Mouse (Mus musculus) testis, adult 2 months (tissue): ENCODE measurements around the gene Tomt. TPM values are rescaled to one million over a fixed set of nuclear protein-coding genes. Genes with fewer than 3 reads are reported as not detected.
A peak's percentile ranks its signal among the peaks of the same experiment; 100 is the strongest.

Experiments
- H3K27ac ChIP-seq: fragments of 200-500 bp; 2 replicates; pipeline ENCODE4 v1.5.1; 2012; ENCODE audit warnings: low read depth, low read length; ENCODE audit not compliant: control insufficient read depth, insufficient read depth
- H3K27me3 ChIP-seq: fragments of 200-500 bp; 2 replicates; pipeline ENCODE4 v1.6.1; 2012; ENCODE audit warnings: mild to moderate bottlenecking, low read length, moderate library complexity; ENCODE audit not compliant: control insufficient read depth, insufficient read depth
- H3K36me3 ChIP-seq: fragments of 200-500 bp; 2 replicates; pipeline ENCODE4 v1.6.1; 2012; ENCODE audit warnings: mild to moderate bottlenecking, low read length; ENCODE audit not compliant: control insufficient read depth, insufficient read depth
- H3K4me1 ChIP-seq: fragments of 200-500 bp; 2 replicates; pipeline ENCODE4 v1.6.1; 2012; ENCODE audit warnings: low read length; ENCODE audit not compliant: control insufficient read depth, insufficient read depth
- H3K4me3 ChIP-seq: fragments of 200-500 bp; 2 replicates; pipeline ENCODE4 v1.5.1; 2012; ENCODE audit warnings: low read depth, mild to moderate bottlenecking, low read length, moderate library complexity, mixed read lengths; ENCODE audit not compliant: control insufficient read depth
- CTCF ChIP-seq: fragments of 200-500 bp; IDR thresholded peaks from 2 replicates; pipeline ENCODE4 v1.5.1; 2012; ENCODE audit warnings: low read depth, mild to moderate bottlenecking, inconsistent platforms, low read length, moderate library complexity; ENCODE audit not compliant: control insufficient read depth, insufficient read depth, insufficient replicate concordance
- POLR2A ChIP-seq: fragments of 200-500 bp; IDR thresholded peaks from 2 replicates; pipeline ENCODE4 v1.6.1; 2012; ENCODE audit warnings: low read depth, mild to moderate bottlenecking, inconsistent platforms, low read length, moderate library complexity; ENCODE audit not compliant: control insufficient read depth
- polyA plus RNA-seq: library from polyadenylated mRNA; depleted of rRNA; stranded (reverse); fragments of >200 nt; gene quantifications from 2 replicates; pipeline ENCODE4 v1.2.3, GENCODE M21; 2012

Gene Tomt
- polyA plus RNA-seq, 1 experiment = 2.0 TPM

GRCm38 (mm10) chr7:101902846-101903245, 3.3 kb downstream of the Tomt start:
- Histone ChIP-seq H3K27ac (no peak overlapping the region), H3K4me1 (no peaks in the 10 kb centered on the region), H3K4me3 (no peak overlapping the region), H3K27me3 (no peaks in the 10 kb centered on the region), H3K36me3 (no peaks in the 10 kb centered on the region; the same call in 1 of the 2 replicates)
- TF ChIP-seq POLR2A (no peak), CTCF (no peak)

- Histone ChIP-seq H3K4me1 (peaks cover 2% of the 10 kb centered on the region; the same call in 1 of the 2 replicates), H3K27ac (no peak overlapping the region), H3K36me3 (no peaks in the 10 kb centered on the region; the same call in 1 of the 2 replicates), H3K27me3 (no peaks in the 10 kb centered on the region), H3K4me3 (no peak overlapping the region)
- TF ChIP-seq CTCF (no peak), POLR2A (no peak)
These were observed 4.2 kb downstream of the Tomt start for GRCm38 (mm10) chr7:101901969-101902368.

- H3K4me3 ChIP-seq = no peak overlapping the region
- no peaks in the 10 kb centered on the region; the same call in 1 of the 2 replicates for H3K36me3 ChIP-seq
- TF ChIP-seq CTCF (no peak), POLR2A (no peak)
- H3K27ac ChIP-seq = no peak overlapping the region
- no peaks in the 10 kb centered on the region for H3K27me3 ChIP-seq
- H3K4me1 ChIP-seq = peaks cover 2% of the 10 kb centered on the region; the same call in 1 of the 2 replicates
These were observed 5.6 kb downstream of the Tomt start for GRCm38 (mm10) chr7:101900331-101901097.

GRCm38 (mm10) chr7:101896104-101897066, 9.8 kb downstream of the Tomt start:
- Histone ChIP-seq H3K27me3 (no peaks in the 10 kb centered on the region), H3K4me1 (peaks cover 2% of the 10 kb centered on the region; the same call in 1 of the 2 replicates), H3K36me3 (no peaks in the 10 kb centered on the region; the same call in 1 of the 2 replicates), H3K27ac (peak overlapping the region; percentile 95), H3K4me3 (peak overlapping the region; percentile 86)
- no peak for TF ChIP-seq CTCF
- peak; percentile 76 for TF ChIP-seq POLR2A

GRCm38 (mm10) chr7:101895695-101896094, 10.5 kb downstream of the Tomt start:
- H3K4me1 ChIP-seq = peaks cover 2% of the 10 kb centered on the region; the same call in 1 of the 2 replicates
- peak overlapping the region; percentile 95 for H3K27ac ChIP-seq
- TF ChIP-seq CTCF (no peak), POLR2A (no peak)
- H3K4me3 ChIP-seq = peak overlapping the region; percentile 86
- no peaks in the 10 kb centered on the region; the same call in 1 of the 2 replicates for H3K36me3 ChIP-seq
- no peaks in the 10 kb centered on the region for H3K27me3 ChIP-seq

- Histone ChIP-seq H3K36me3 (no peaks in the 10 kb centered on the region), H3K27me3 (no peaks in the 10 kb centered on the region), H3K4me1 (no peaks in the 10 kb centered on the region), H3K27ac (no peak overlapping the region), H3K4me3 (no peak overlapping the region)
- TF ChIP-seq POLR2A (no peak), CTCF (no peak)
These were observed 17.7 kb downstream of the Tomt start for GRCm38 (mm10) chr7:101888460-101888859.

- Histone ChIP-seq H3K4me3 (no peak overlapping the region), H3K4me1 (no peaks in the 10 kb centered on the region), H3K27ac (no peak overlapping the region)
These were observed 19.9 kb downstream of the Tomt start for GRCm38 (mm10) chr7:101886274-101886673.

More at GRCm38 (mm10) chr7:101886274-101886673, 19.9 kb downstream of the Tomt start:
- TF ChIP-seq POLR2A (no peak), CTCF (no peak)
- Histone ChIP-seq H3K27me3 (no peaks in the 10 kb centered on the region), H3K36me3 (no peaks in the 10 kb centered on the region)
